Mouse (Mus musculus) forebrain, embryonic 10.5 days (tissue): ENCODE data around the gene Siglec1. TPM values are rescaled to one million over a fixed set of nuclear protein-coding genes. Genes with fewer than 3 reads are reported as not detected.

Experiments used
- DNase-seq: peaks from one replicate; pipeline ENCODE4 v3.0.0-alpha.2; 2017; ENCODE audit warnings: low spot score; ENCODE audit errors: extremely low spot score
- H3K27ac ChIP-seq: fragments of 300-500 bp; sonication (generic); 2 replicates; pipeline ENCODE4 v1.5.1; 2016; ENCODE audit warnings: mild to moderate bottlenecking
- H3K27me3 ChIP-seq: fragments of 300-500 bp; sonication (generic); 2 replicates; pipeline ENCODE4 v1.6.1; 2016; ENCODE audit warnings: mild to moderate bottlenecking; ENCODE audit not compliant: poor library complexity, severe bottlenecking
- H3K36me3 ChIP-seq: fragments of 300-500 bp; sonication (generic); replicated peaks from 2 replicates; pipeline ENCODE4 v1.6.1; 2016; ENCODE audit warnings: mild to moderate bottlenecking, moderate library complexity
- H3K4me1 ChIP-seq: fragments of 300-500 bp; sonication (generic); 2 replicates; pipeline ENCODE4 v1.6.1; 2016
- H3K4me3 ChIP-seq: fragments of 300-500 bp; sonication (generic); 2 replicates; pipeline ENCODE4 v1.5.1; 2016; ENCODE audit warnings: mild to moderate bottlenecking, moderate library complexity
- H3K9me3 ChIP-seq: fragments of 300-500 bp; sonication (generic); 2 replicates; pipeline ENCODE4 v1.6.1; 2016; ENCODE audit warnings: mild to moderate bottlenecking, moderate library complexity
- WGBS: fragments of 180-500 bp; shearing (Covaris S2); methylation state at CpG from one replicate; pipeline ENCODE4 v1.1.7; 2016; 5-methylcytosine and 5-hydroxymethylcytosine counted together
- polyA plus RNA-seq: library from polyadenylated mRNA; unstranded; fragments of >200 nt; fragmentation: Nextera tagmentation; extraction: Ambion mirVana; gene quantifications from 2 replicates; pipeline ENCODE4 v1.2.1, GENCODE M21; 2016

The Siglec1 gene
- 0.09 and 0.12 TPM in 2 replicates for polyA plus RNA-seq

DNA sequence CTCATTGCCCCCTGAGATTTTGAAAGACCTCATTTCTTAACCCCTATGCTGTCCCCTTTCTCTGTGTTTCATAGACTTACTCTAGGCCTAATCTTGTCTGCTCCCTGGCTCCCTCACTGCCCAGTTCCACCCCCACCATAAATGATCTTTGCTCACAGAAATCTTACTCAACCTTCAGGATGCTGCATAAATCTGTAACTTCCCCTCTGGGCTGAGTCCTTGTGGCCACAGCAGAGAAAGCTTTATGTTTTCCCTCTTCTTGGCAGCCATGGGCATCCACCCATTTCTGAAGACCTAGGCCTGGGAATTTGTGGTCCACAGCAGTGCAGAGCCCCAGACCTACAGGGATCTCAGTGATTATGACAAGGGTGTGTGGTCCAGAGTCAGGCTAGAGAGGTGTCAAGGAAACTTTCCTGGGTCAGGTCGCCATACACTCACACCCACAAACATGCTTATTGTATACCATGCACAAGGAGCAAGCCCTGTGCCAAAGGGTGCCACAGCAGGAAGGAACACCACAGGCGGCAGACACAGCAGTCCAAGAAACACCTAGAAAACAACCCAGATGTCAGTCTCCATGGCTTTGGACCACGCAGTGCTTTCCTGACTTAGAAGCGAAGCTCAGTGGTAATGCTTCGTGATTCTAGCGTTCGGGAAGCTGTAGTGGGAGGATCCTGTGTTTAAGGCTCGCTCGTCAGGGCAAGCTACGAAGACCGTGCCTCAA is at the start of gene Siglec1:
Siglec1 (minus strand) TSS at position 99 of the 724 bp plus-strand sequence.
- DNase-seq = no peak
- H3K27ac ChIP-seq = no peak within 1 kb of the TSS
- no peaks in the 10 kb centered on the region for H3K36me3 ChIP-seq
- no peaks in the 10 kb centered on the region for H3K27me3 ChIP-seq
- H3K4me3 ChIP-seq = no peak within 1 kb of the TSS
- H3K9me3 ChIP-seq = no peaks in the 10 kb centered on the region
- 90% methylated on average over 11 of the region's 11 CpGs for WGBS
- H3K4me1 ChIP-seq = no peaks in the 10 kb centered on the region

DNA sequence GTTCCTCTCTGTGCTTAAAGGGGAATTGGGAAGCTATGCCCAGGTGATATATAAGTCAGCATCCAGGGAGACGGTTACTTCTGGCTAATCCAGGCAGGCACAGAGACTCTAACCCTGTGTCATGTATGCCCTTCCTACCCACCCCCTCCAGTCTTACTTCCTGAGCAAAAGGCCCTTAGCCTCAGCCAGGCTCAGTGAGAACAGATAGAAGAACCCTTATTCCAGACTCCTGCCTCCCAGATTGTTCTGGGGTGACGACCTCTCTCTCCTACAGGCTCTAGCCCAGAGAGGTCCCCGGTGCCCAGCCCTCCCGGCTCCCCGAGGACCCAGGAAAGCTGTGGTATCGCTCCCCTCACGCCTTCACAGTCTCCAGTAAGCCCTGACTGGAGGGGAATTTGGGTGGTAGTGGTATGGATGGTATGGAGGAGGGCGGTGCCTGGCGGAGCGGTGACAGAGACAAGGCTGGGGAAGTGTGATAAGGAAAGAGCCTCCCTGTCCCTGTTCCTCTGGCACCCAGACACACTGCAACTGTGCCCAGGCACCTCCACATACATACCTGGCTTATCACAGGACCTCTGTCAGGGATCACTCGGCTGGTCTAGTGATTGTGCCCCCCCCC is 49.1 kb upstream of the Siglec1 start:
- H3K4me1 ChIP-seq = peaks cover 39% of the 10 kb centered on the region
- H3K9me3 ChIP-seq = no peaks in the 10 kb centered on the region
- H3K4me3 ChIP-seq = no peak overlapping the region
- H3K36me3 ChIP-seq = peaks cover 23% of the 10 kb centered on the region; the same call in 1 of the 2 replicates
- 73% methylated on average over 11 of the region's 11 CpGs for WGBS
- H3K27ac ChIP-seq = peak overlapping the region; percentile 66
- H3K27me3 ChIP-seq = no peaks in the 10 kb centered on the region
- no peak for DNase-seq

DNA sequence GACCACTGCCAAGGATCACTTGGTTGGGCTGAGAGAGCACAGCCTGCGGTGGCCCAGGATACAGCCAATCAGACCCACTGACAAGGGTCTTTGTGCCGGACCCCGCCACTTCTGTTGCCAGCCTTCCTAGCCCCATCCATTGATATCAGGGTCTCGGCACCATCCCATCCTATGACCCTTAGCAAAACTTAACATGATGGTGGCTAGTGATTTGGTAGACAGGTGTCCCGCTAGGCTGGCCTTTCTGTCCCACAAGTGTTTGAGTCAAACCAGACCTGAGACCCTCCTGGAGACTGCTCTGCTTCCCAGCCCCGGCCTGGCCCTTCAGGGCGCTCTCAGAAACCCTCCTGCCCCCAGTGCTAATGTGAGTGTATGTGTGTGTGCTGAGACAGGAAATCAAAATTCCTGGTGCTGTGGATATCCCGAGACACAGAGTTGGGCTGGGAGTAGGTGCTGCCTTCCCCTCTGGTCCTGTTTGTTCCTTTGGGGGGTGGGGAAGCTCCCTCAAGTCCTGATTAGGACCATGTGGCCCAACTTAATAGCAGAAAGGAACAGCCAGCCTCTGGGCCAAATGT is 48.3 kb upstream of the Siglec1 start:
- peaks cover 23% of the 10 kb centered on the region; the same call in 1 of the 2 replicates for H3K36me3 ChIP-seq
- H3K9me3 ChIP-seq = no peaks in the 10 kb centered on the region
- no peak overlapping the region for H3K4me3 ChIP-seq
- no peak for DNase-seq
- H3K27me3 ChIP-seq = no peaks in the 10 kb centered on the region
- H3K27ac ChIP-seq = peak overlapping the region; percentile 66
- H3K4me1 ChIP-seq = peaks cover 33% of the 10 kb centered on the region
- WGBS = 79% methylated on average over 8 of the region's 8 CpGs

DNA sequence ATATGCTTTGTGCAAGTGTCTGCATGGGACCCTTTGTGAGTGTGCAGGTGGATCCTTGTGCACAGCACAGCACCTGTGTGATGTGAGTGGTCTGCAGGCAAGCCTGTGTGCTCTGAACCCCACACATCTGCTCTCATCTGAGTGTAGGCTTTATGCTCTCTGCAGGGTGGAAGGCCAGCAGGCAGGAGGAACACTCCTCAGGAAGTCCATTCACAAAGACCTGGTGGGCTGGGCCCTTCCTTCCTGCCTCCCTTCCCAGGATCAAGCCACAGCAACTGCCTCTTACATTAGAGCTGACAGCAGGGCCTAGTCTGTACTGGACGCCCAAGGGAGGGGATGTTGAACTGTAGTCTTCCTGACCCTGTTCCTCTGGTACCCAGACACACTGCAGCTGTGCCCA is 47.8 kb upstream of the Siglec1 start:
- peak overlapping the region; percentile 8; the same call in 1 of the 2 replicates for H3K27ac ChIP-seq
- peaks cover 20% of the 10 kb centered on the region; the same call in 1 of the 2 replicates for H3K36me3 ChIP-seq
- WGBS = 55% methylated on average over 1 of the region's 1 CpGs
- DNase-seq = no peak
- H3K27me3 ChIP-seq = no peaks in the 10 kb centered on the region
- H3K4me3 ChIP-seq = no peak overlapping the region
- H3K9me3 ChIP-seq = no peaks in the 10 kb centered on the region
- H3K4me1 ChIP-seq = peaks cover 36% of the 10 kb centered on the region

DNA sequence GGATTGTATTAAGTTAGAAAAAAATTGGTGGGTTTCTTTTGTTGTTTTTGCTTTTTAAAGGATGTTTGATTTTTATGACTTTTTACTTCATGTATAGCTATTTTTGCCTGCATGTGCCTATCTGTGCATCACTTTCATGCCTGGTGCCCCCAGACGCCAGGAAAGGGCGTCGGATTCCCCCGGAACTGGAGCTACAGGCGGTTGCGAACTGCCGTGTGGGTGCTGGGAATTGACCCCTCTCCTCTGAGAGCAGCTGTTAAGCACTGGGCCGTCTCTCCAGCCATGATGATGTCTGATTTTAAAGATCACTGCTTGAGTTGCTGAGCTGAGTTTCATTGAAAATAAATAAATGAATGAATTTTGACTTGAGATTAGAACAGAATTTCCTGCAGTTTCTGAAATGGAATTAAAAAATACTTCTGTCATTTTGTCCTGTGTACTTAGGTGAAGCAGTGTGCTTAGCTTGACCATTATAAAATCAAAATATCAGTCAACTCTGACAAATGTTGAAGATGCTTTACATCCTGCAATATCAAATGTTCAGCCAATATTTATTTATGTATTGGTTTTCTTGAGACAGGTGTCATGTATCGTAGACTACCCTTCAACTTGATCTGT is 46.5 kb upstream of the Siglec1 start, which contains the start of gene Gm11037:
Gm11037 (plus strand) TSS at position 568 of the 618 bp plus-strand sequence.
- H3K4me3 ChIP-seq = no peak within 1 kb of the TSS
- H3K36me3 ChIP-seq = peaks cover 9% of the 10 kb centered on the region; the same call in 1 of the 2 replicates
- H3K9me3 ChIP-seq = no peaks in the 10 kb centered on the region
- peaks cover 41% of the 10 kb centered on the region for H3K4me1 ChIP-seq
- WGBS = 89% methylated on average over 9 of the region's 9 CpGs
- no peak within 1 kb of the TSS for H3K27ac ChIP-seq
- H3K27me3 ChIP-seq = 0 out of 2 replicates have a peak, but pooled peaks cover 6% of the 10 kb centered on the region
- DNase-seq = no peak

DNA sequence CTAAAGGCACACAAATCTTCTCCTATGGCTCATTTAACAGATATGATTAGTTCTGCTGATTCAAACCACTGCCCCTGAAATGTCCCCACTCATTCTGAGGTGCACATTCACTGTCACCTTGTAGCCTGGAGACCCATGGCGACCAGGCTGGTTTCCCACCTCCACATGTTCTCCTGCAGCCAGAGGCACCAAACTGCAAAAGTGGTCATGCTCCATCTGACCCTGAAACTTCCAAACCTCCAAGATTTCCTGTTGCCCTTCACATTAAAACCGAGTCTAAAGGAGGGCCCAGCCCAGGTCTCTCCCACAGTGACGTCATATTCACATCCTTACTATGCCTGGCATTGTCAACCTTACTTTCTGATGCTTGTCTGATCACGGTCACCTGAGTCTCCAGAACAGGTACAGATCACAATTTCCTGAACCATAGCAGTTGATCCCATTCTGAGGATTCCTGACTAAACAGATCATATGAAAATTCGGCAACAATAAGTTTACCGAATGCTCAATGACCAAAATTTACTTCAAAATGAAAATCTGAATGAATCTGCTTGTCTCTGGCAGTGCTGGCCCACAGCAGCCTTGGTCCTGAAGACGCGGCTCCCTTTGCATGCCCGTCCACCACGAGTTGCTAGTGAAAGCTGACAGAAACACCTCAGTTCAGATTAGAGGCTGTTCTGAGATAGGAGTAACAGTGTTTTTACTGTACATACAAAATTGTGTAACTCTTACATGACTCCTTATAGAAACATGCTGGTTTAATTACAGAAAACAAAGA is 45.7 kb upstream of the Siglec1 start:
- Histone ChIP-seq H3K9me3 (no peaks in the 10 kb centered on the region), H3K36me3 (0 out of 2 replicates have a peak, but pooled peaks cover 3% of the 10 kb centered on the region), H3K27me3 (0 out of 2 replicates have a peak, but pooled peaks cover 7% of the 10 kb centered on the region), H3K27ac (no peak overlapping the region), H3K4me3 (no peak overlapping the region), H3K4me1 (peaks cover 44% of the 10 kb centered on the region)
- DNase-seq = no peak
- WGBS = 88% methylated on average over 10 of the region's 10 CpGs

DNA sequence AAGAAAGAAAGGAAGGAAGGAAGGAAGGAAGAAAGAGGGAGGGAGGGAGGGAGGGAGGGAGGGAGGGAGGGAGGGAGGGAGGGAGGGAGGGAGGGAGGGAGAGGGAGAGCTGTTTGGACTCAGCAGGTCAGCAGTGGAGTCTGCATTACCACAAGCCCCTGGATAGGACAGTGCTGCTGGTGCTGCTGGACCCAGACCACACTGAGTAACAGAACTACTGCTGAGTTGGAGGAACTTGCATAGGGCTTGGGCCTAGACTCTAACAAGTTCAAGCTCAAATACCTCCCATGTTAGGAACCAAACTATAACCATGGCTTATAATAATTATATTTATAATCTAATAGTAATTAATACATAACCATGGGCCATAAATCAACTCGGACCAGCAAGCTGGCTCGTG is 44.3 kb upstream of the Siglec1 start:
- Histone ChIP-seq H3K4me3 (no peak overlapping the region), H3K4me1 (peaks cover 51% of the 10 kb centered on the region), H3K9me3 (no peaks in the 10 kb centered on the region), H3K27me3 (peaks cover 18% of the 10 kb centered on the region), H3K36me3 (0 out of 2 replicates have a peak, but pooled peaks cover 3% of the 10 kb centered on the region), H3K27ac (no peak overlapping the region)
- no peak for DNase-seq
- WGBS = 86% methylated on average over 2 of the region's 2 CpGs

DNA sequence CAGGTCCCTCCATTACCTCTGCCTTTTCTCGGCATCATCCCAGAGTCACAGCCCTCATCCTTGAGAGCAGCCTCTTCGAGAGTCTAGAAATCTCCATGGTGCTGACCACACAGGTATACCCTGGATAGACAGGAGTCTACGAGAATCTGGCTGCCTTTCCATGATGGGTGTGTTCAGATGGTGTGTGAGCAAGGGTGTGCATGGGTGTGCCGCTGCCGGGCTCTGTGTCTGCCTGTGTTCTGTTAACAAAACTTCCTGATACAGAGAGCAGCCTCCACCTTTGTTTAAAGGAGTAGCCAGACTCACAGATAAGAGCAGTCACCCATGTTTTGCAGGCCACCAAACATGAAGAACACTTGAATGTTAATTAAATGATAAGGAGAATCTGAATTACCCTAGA is 43.3 kb upstream of the Siglec1 start:
- H3K27ac ChIP-seq = no peak overlapping the region
- no peak overlapping the region for H3K4me3 ChIP-seq
- H3K27me3 ChIP-seq = peaks cover 28% of the 10 kb centered on the region
- no peaks in the 10 kb centered on the region for H3K9me3 ChIP-seq
- 80% methylated on average over 5 of the region's 5 CpGs for WGBS
- 0 out of 2 replicates have a peak, but pooled peaks cover 3% of the 10 kb centered on the region for H3K36me3 ChIP-seq
- DNase-seq = no peak
- peaks cover 46% of the 10 kb centered on the region for H3K4me1 ChIP-seq

DNA sequence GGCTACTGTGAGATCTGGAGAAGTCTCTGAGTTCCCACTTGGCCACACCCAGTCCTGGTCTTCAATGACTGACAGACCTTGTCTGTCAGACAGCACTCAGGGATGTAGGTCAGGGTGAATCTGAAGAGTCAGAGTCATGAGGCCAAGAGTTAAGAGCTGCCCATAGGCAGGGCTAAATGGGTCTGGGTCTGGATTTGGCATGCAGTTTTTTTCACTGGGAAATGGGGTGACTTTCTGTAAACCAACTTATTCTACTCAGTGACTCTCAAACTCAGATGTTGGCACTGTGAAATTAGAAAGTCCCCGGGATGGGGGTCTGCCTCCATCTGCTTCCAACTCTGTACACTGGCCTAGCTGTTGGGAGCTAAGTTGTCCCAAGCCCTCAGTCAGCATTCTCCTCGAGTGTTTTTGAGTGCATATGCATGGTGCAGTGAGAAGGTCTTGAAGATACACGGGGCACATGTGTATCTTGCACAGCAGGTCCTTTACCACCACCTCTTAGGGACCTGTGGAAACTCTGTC is 42.1 kb upstream of the Siglec1 start:
- no peak for DNase-seq
- 80% methylated on average over 3 of the region's 3 CpGs for WGBS
- peaks cover 28% of the 10 kb centered on the region for H3K27me3 ChIP-seq

DNA sequence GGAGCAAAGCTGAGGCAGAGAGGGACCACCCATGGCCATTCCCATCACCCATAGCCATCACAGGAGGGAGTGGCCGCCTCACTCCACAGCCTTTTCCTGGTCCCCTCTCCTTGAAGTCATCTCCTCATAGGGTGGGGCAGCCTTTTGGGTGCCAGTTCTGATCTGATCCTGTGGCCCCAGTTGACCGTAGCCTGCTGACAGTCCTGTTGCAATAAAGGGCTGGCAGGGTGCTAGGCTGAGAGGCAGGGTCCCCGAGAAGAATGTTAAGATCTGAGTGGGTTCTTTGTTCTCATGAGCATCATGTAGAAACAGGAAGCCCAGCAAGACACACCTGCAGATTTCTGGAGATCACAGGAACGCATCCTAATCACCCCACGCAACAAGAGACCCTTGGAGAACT is 41.6 kb upstream of the Siglec1 start:
- H3K27ac ChIP-seq = peak overlapping the region; percentile 91
- H3K4me1 ChIP-seq = peaks cover 37% of the 10 kb centered on the region
- peaks cover 28% of the 10 kb centered on the region for H3K27me3 ChIP-seq
- DNase-seq = no peak
- no peaks in the 10 kb centered on the region for H3K9me3 ChIP-seq
- WGBS = 87% methylated on average over 5 of the region's 5 CpGs
- H3K4me3 ChIP-seq = peak overlapping the region; percentile 65
- 0 out of 2 replicates have a peak, but pooled peaks cover 3% of the 10 kb centered on the region for H3K36me3 ChIP-seq

More for the DNA sequence above, 42.1 kb upstream of the Siglec1 start:
- peaks cover 37% of the 10 kb centered on the region for H3K4me1 ChIP-seq
- no peaks in the 10 kb centered on the region for H3K9me3 ChIP-seq
- H3K36me3 ChIP-seq = 0 out of 2 replicates have a peak, but pooled peaks cover 3% of the 10 kb centered on the region
- H3K4me3 ChIP-seq = peak overlapping the region; percentile 65; the same call in 1 of the 2 replicates
- peak overlapping the region; percentile 91; the same call in 1 of the 2 replicates for H3K27ac ChIP-seq

DNA sequence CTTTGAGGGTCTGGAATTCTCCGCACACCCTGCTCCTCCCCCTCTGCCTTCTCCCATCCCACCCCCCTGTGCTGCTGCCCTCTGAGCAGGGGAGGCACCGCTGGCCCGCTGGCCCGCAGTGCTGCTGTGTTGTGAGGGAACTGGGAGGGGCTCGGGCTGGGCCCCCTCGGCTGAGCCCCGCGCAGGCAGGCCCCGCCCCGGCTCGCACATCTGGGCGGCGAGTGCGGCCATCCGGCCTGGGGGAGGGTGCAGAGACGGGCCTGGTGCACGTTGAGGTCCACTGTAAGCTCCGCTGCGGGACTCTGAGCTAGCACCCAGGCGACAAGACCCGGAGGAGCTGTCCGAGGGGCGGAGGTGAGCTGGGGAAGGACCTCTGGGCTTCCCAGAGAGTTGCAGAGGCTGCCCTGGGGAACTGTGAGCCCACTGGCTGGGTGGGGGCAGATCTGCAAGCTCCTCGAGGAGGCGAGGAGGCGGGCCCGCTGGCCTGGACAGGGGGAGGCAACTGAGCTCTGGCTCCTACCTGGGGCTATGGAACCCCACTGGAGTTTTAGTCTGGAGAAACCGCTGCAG is 40.7 kb upstream of the Siglec1 start, which contains the start of gene Hspa12b:
Hspa12b (plus strand) TSS at position 120 of the 570 bp plus-strand sequence.
- under 1% methylated on average over 28 of the region's 28 CpGs for WGBS
- peak within 1 kb of the TSS; percentile 65 for H3K4me3 ChIP-seq
- H3K27ac ChIP-seq = peak within 1 kb of the TSS; percentile 91
- H3K9me3 ChIP-seq = no peaks in the 10 kb centered on the region
- peak; percentile 71 for DNase-seq
- peaks cover 37% of the 10 kb centered on the region for H3K4me1 ChIP-seq
- 0 out of 2 replicates have a peak, but pooled peaks cover 3% of the 10 kb centered on the region for H3K36me3 ChIP-seq
- peaks cover 28% of the 10 kb centered on the region for H3K27me3 ChIP-seq
